Mouse (Mus musculus) limb, embryonic 12.5 days (tissue): ENCODE measurements around the gene Rars. TPM values are rescaled to one million over a fixed set of nuclear protein-coding genes. Genes with fewer than 3 reads are reported as not detected.
A peak's percentile ranks its signal among the peaks of the same experiment; 100 is the strongest.
"Not testable (repeated sequence)": the region's sequence is repeated elsewhere in the genome, so short reads cannot be mapped to it uniquely, and the experiment has no call there.

Experiments used
- ATAC-seq: fragments of 200-750 bp; cut with Nextera tagmentation; 2 replicates; pipeline ENCODE4 v1.8.0; 2017; ENCODE audit warnings: low read depth, moderate TSS enrichment; ENCODE audit not compliant: insufficient number of reproducible peaks, insufficient read depth, low FRiP score, low TSS enrichment
- H3K27ac ChIP-seq: fragments of 300-500 bp; sonication (generic); 2 replicates; pipeline ENCODE4 v1.5.1; 2016; ENCODE audit warnings: mild to moderate bottlenecking, moderate library complexity
- H3K27me3 ChIP-seq: fragments of 300-500 bp; sonication (generic); 2 replicates; pipeline ENCODE4 v1.6.1; 2016; ENCODE audit warnings: mild to moderate bottlenecking, moderate library complexity
- H3K36me3 ChIP-seq: fragments of 300-500 bp; sonication (generic); 2 replicates; pipeline ENCODE4 v1.6.1; 2016; ENCODE audit warnings: mild to moderate bottlenecking, moderate library complexity
- H3K4me1 ChIP-seq: fragments of 300-500 bp; sonication (generic); replicated peaks from 2 replicates; pipeline ENCODE4 v1.6.1; 2016
- H3K4me2 ChIP-seq: fragments of 300-500 bp; sonication (generic); 2 replicates; pipeline ENCODE4 v1.6.1; 2016; ENCODE audit warnings: mild to moderate bottlenecking, moderate library complexity
- H3K4me3 ChIP-seq: fragments of 300-500 bp; sonication (generic); replicated peaks from 2 replicates; pipeline ENCODE4 v1.5.1; 2016; ENCODE audit warnings: mild to moderate bottlenecking
- H3K9ac ChIP-seq: fragments of 300-500 bp; sonication (generic); replicated peaks from 2 replicates; pipeline ENCODE4 v1.6.1; 2016; ENCODE audit warnings: mild to moderate bottlenecking, moderate library complexity
- H3K9me3 ChIP-seq: fragments of 300-500 bp; sonication (generic); 2 replicates; pipeline ENCODE4 v1.6.1; 2016; ENCODE audit warnings: mild to moderate bottlenecking, moderate library complexity
- WGBS: fragments of 180-500 bp; shearing (Covaris S2); methylation state at CpG from one replicate; pipeline ENCODE4 v1.1.7; 2016; 5-methylcytosine and 5-hydroxymethylcytosine counted together
- polyA plus RNA-seq: library from polyadenylated mRNA; unstranded; fragments of >200 nt; fragmentation: Nextera tagmentation; extraction: Ambion mirVana; gene quantifications from 2 replicates; pipeline ENCODE4 v1.2.1, GENCODE M21; 2016

The Rars gene
- polyA plus RNA-seq, 1 experiment from 2014 or later = 84.0 TPM

GRCm38 (mm10) chr11:35837156-35838126 is 3.1 kb upstream of the Rars start:
- Histone ChIP-seq H3K4me2 (peak overlapping the region; percentile 59), H3K4me1 (peaks cover 12% of the 10 kb centered on the region), H3K9ac (no peak overlapping the region), H3K36me3 (peaks cover 2% of the 10 kb centered on the region; the same call in 1 of the 2 replicates), H3K27me3 (no peaks in the 10 kb centered on the region), H3K9me3 (no peaks in the 10 kb centered on the region), H3K4me3 (no peak overlapping the region), H3K27ac (no peak overlapping the region)
- 79% methylated on average over 5 of the region's 5 CpGs for WGBS
- ATAC-seq = no peak

- Histone ChIP-seq H3K9ac (no peak overlapping the region; the same call in 1 of the 2 replicates), H3K9me3 (no peaks in the 10 kb centered on the region), H3K27me3 (no peaks in the 10 kb centered on the region), H3K4me3 (peak overlapping the region; percentile 96), H3K4me2 (peak overlapping the region; percentile 78), H3K4me1 (peaks cover 11% of the 10 kb centered on the region), H3K27ac (no peak overlapping the region), H3K36me3 (peaks cover 40% of the 10 kb centered on the region)
- no peak for ATAC-seq
- 85% methylated on average over 6 of the region's 6 CpGs for WGBS
These were observed 1.0 kb downstream of the Rars start for GRCm38 (mm10) chr11:35833270-35833669.

- H3K36me3 ChIP-seq = peaks cover 52% of the 10 kb centered on the region
These were observed 2.2 kb downstream of the Rars start for GRCm38 (mm10) chr11:35832139-35832538.

GRCm38 (mm10) chr11:35827714-35828113 is 6.6 kb downstream of the Rars start:
- ATAC-seq = no peak
- WGBS = 93% methylated on average over 6 of the region's 6 CpGs
- no peak overlapping the region for H3K27ac ChIP-seq

More at GRCm38 (mm10) chr11:35832139-35832538, 2.2 kb downstream of the Rars start:
- no peaks in the 10 kb centered on the region for H3K9me3 ChIP-seq
- H3K4me3 ChIP-seq = no peak overlapping the region
- H3K27ac ChIP-seq = no peak overlapping the region
- ATAC-seq = no peak
- H3K9ac ChIP-seq = no peak overlapping the region
- peaks cover 9% of the 10 kb centered on the region for H3K4me1 ChIP-seq
- no peak overlapping the region for H3K4me2 ChIP-seq
- 79% methylated on average over 4 of the region's 4 CpGs for WGBS
- H3K27me3 ChIP-seq = no peaks in the 10 kb centered on the region

GRCm38 (mm10) chr11:35816316-35816715 is 18.0 kb downstream of the Rars start:
- no peak overlapping the region for H3K9ac ChIP-seq
- H3K4me3 ChIP-seq = no peak overlapping the region
- peaks cover 97% of the 10 kb centered on the region for H3K36me3 ChIP-seq
- H3K27ac ChIP-seq = no peak overlapping the region
- H3K4me2 ChIP-seq = no peak overlapping the region
- H3K4me1 ChIP-seq = no peaks in the 10 kb centered on the region
- 93% methylated on average over 12 of the region's 12 CpGs for WGBS
- ATAC-seq = no peak
- H3K27me3 ChIP-seq = no peaks in the 10 kb centered on the region
- H3K9me3 ChIP-seq = no peaks in the 10 kb centered on the region

More at GRCm38 (mm10) chr11:35827714-35828113, 6.6 kb downstream of the Rars start:
- H3K4me3 ChIP-seq = no peak overlapping the region
- H3K27me3 ChIP-seq = no peaks in the 10 kb centered on the region
- H3K9ac ChIP-seq = no peak overlapping the region
- no peaks in the 10 kb centered on the region for H3K9me3 ChIP-seq
- H3K4me1 ChIP-seq = no peaks in the 10 kb centered on the region
- H3K36me3 ChIP-seq = peaks cover 94% of the 10 kb centered on the region
- no peak overlapping the region for H3K4me2 ChIP-seq

- H3K9me3 ChIP-seq = no peaks in the 10 kb centered on the region
- peaks cover 99% of the 10 kb centered on the region for H3K36me3 ChIP-seq
- H3K4me2 ChIP-seq = no peak overlapping the region
- no peak overlapping the region for H3K27ac ChIP-seq
- H3K9ac ChIP-seq = no peak overlapping the region
- ATAC-seq = no peak
- 85% methylated on average over 10 of the region's 10 CpGs for WGBS
- no peak overlapping the region for H3K4me3 ChIP-seq
- no peaks in the 10 kb centered on the region for H3K4me1 ChIP-seq
- H3K27me3 ChIP-seq = no peaks in the 10 kb centered on the region
These were observed 22.8 kb downstream of the Rars start for GRCm38 (mm10) chr11:35811458-35811857.

- Histone ChIP-seq H3K27ac (no peak overlapping the region), H3K4me1 (peaks cover 14% of the 10 kb centered on the region), H3K9ac (no peak overlapping the region), H3K9me3 (no peaks in the 10 kb centered on the region), H3K36me3 (peaks cover 3% of the 10 kb centered on the region; the same call in 1 of the 2 replicates), H3K27me3 (peaks cover 45% of the 10 kb centered on the region), H3K4me3 (no peak overlapping the region), H3K4me2 (no peak overlapping the region)
- no peak for ATAC-seq
- WGBS = 81% methylated on average over 5 of the region's 5 CpGs
These were observed 33.0 kb downstream of the Rars start for GRCm38 (mm10) chr11:35801332-35801731.

- Histone ChIP-seq H3K9ac (no peak within 1 kb of the TSS), H3K27me3 (peaks cover 69% of the 10 kb centered on the region), H3K4me2 (peak within 1 kb of the TSS; percentile 76), H3K4me1 (peaks cover 14% of the 10 kb centered on the region), H3K36me3 (no peaks in the 10 kb centered on the region), H3K4me3 (peak within 1 kb of the TSS; percentile 44), H3K9me3 (no peaks in the 10 kb centered on the region), H3K27ac (no peak within 1 kb of the TSS)
- ATAC-seq = no peak
- WGBS = 20% methylated on average over 11 of the region's 11 CpGs
These were observed 35.4 kb downstream of the Rars start, which contains the start of gene Fbll1 for GRCm38 (mm10) chr11:35798874-35799273. Fbll1 (minus strand) TSS chr11:35798884.

- H3K4me2 ChIP-seq = peak overlapping the region; percentile 76
- no peak overlapping the region for H3K9ac ChIP-seq
- ATAC-seq = no peak
- no peak overlapping the region for H3K27ac ChIP-seq
- H3K36me3 ChIP-seq = no peaks in the 10 kb centered on the region
- H3K27me3 ChIP-seq = peaks cover 70% of the 10 kb centered on the region
- no peaks in the 10 kb centered on the region for H3K9me3 ChIP-seq
- WGBS = 4% methylated on average over 23 of the region's 23 CpGs
- H3K4me3 ChIP-seq = peak overlapping the region; percentile 44
- H3K4me1 ChIP-seq = peaks cover 14% of the 10 kb centered on the region
These were observed 35.8 kb downstream of the Rars start for GRCm38 (mm10) chr11:35798495-35798820.

- H3K9me3 ChIP-seq = no peaks in the 10 kb centered on the region
- H3K36me3 ChIP-seq = no peaks in the 10 kb centered on the region
- H3K27ac ChIP-seq = no peak overlapping the region
- 5% methylated on average over 71 of the region's 86 CpGs for WGBS
- peak overlapping the region; percentile 76 for H3K4me2 ChIP-seq
- H3K4me1 ChIP-seq = peaks cover 14% of the 10 kb centered on the region
- no peak overlapping the region for H3K9ac ChIP-seq
- ATAC-seq = no peak
- H3K27me3 ChIP-seq = peaks cover 70% of the 10 kb centered on the region
- peak overlapping the region; percentile 44 for H3K4me3 ChIP-seq
These were observed 36.4 kb downstream of the Rars start for GRCm38 (mm10) chr11:35797751-35798494.

GRCm38 (mm10) chr11:35792800-35793199 is 41.5 kb downstream of the Rars start:
- H3K4me1 ChIP-seq = not testable (repeated sequence)
- 80% methylated on average over 5 of the region's 5 CpGs for whole genome bisulfite sequencing

More at GRCm38 (mm10) chr11:35792800-35793199, 41.5 kb downstream of the Rars start:
- Histone ChIP-seq H3K36me3 (peaks cover 22% of the 10 kb centered on the region; the same call in 1 of the 2 replicates), H3K27me3 (peaks cover 40% of the 10 kb centered on the region)
- H3K27ac ChIP-seq, ATAC-seq, H3K4me3 ChIP-seq, H3K9ac ChIP-seq, H3K4me2 ChIP-seq, H3K9me3 ChIP-seq: not testable (repeated sequence)
